Mouse (Mus musculus): ENCODE data around the gene Fgfr2.
A peak's percentile ranks its signal among the peaks of the same experiment; 100 is the strongest.

Gene Fgfr2

DNA sequence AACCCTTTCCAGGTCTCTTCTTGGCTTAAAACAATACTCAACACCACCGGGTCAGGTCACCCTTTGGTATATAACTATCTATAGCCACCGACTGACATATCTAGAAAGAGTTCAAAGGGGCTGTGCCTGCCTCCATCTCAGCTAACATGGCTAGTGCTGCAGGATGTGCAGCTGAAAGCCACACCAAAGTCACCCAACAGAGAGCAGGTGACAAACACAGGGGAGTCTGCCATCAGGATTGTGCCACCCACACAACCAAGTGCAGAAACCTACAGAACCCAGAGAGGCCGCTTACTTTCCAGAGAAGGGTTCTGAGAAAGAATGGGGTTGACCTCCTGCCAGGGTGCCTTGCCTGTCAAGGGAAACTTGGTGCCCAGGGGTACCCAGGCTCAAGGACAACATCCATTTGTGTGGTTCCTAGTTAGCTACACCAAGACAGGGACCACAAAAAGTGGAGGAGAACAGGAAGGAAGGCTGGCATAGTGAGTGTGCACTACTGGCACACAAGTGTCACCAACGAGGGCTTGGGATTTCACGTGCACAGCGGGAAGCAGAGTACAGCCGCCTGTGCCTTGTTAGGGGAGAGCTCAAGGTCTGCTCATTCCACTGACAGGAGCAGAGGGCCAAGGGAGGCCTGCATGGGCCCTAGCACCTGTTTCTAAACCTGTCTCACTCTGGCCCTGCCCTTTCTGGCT, 350.0 kb downstream of the Fgfr2 start:
- DNase-seq (ENCODE audit: low spot score), result no peak

- DNase-seq (ENCODE audit: low spot score), result no peak
These were observed 350.7 kb downstream of the Fgfr2 start for GRCm38 (mm10) chr7:132772440-132772839.

DNA sequence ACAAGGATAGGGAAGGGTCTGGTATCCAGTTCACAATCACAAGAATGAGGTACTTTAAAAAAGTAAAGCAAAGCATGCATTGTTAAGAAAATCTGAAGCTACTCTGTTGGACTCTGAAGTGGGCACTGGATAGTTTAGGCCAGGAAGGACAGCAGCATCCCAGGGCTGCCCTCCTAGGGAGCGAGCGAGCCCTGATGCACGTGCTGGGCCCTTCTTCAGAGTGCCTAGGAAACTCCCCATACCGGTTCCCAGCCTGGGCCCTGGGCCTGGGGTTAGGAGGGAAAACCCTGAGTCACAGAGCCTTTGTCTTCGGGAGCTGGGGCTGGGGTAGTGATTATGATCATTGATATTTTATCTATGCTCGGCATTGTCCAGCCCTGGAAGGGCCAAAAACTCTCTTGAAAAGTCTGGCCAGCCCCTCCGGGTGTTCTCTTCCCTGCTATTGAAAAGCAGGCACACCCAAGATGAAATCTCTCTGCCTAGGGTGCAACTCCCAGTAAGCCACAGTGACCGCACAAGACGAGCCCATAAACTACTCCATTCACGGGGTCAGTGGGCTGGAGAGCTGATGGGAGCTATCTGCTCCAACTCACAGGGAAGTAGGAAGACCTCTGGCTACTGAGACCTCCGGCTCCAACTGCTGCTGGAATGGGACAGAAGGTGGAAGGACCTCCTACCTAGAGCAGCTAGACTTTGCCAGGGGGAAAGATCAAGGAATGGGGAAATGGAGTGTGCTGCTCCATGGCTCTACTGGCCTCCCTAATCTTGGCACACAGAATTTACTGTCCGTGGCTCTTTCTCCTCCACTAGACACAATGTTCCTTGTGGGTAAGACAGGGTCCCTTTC, 354.4 kb downstream of the Fgfr2 start:
- no peak for DNase-seq (ENCODE audit: low spot score)

DNA sequence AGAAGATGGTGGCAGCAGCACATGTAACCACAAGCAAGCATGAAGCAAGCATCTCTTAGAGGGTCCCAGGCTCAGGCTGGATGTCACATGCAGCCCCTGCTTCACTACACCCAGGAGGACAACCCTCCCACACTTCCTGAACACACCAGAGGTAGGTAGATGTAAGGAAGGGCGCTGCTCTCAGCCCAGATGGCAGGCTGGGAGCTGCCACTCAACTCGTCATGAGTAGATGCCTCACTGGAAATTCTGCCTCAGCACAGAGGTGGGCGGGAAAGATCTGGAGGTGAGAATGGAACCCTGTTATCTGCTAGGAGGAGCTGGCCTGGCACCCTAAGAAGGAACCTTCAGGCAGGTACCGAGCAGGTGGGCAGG, 355.2 kb downstream of the Fgfr2 start:
- DNase-seq (ENCODE audit: low spot score), result no peak

GRCm38 (mm10) chr7:132767233-132767998, 355.7 kb downstream of the Fgfr2 start:
- no peak for DNase-seq (ENCODE audit: low spot score)

DNA sequence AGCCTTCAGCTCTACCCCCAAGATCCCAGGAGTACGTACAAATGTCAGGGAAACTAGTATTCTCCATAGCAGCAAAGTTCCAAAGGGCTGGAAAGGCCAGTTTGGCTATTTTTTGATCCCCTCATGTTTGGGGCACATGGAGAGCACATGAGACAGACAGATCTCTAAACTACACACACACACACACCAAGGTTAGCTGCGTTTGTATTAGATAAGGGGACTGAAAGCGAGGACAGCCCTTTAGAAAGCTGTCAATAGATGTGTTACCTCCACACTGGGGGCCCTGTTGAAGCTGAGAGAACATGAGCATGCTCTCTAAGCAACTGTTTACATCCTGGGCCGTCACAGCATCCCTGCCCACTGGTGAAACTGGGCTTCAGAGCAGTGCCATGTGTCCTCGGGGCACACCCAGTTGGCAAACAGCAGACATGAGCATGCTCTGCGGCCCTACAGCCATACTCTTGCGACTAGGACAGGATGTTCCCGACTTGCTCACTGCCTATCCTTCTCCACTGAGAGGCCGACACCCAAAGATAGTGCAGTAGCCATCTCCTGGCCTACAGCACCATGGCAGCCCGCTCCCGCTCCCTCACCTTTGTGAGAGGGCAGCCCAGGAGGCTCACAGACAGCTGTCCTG, 356.8 kb downstream of the Fgfr2 start:
- DNase-seq (ENCODE audit: low spot score), result no peak

GRCm38 (mm10) chr7:132765629-132766186, 357.4 kb downstream of the Fgfr2 start:
- no peak for DNase-seq (ENCODE audit: low spot score)

DNA sequence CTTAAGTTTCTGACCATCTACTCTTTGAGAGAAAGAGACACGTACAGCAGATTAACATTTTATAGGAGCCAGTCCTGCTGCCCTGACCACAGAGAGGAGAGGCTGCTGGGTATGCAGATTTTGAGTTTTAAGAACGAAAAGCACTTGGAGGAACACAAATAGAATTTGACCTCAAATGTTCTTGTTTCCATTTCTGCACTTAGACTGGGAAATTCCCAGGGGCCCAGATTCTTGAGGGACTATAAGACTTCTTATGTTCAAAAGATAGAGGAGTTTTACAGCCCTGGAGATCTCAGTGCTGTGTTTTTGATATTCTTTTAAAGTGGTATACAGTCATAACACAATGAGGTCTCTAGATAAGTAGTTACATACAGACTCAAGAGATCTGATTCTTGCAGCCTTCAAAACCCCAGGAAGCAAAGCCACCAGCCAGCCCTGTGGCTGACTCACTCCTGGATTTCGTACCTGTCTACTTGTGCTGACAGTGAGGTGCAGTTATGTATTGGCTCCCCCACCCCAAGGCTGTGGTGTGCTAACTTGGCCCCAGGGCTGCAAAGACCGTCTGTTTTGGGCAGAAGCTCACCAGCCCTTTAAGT, 358.2 kb downstream of the Fgfr2 start:
- DNase-seq (ENCODE audit: low spot score), result no peak

DNA sequence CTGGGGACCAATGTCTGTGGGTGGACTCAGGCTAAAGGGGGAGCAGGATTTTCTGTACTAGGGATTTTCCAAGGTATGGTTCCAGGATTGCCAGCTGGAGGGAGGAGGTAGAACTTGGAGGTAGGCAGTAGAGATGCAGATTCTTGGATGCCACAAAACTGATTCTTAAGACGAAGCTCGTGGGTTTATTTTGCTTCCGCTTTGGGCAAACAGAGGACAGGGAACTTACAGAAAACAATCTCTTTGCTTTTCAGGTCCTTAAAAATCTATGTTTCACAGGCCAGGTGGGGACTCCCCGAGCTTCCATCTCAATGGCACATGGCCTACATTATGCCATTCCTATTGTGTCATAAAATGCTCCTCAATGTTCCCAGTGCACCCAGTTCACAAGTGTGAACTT, 358.8 kb downstream of the Fgfr2 start:
- DNase-seq (ENCODE audit: low spot score), result no peak

DNA sequence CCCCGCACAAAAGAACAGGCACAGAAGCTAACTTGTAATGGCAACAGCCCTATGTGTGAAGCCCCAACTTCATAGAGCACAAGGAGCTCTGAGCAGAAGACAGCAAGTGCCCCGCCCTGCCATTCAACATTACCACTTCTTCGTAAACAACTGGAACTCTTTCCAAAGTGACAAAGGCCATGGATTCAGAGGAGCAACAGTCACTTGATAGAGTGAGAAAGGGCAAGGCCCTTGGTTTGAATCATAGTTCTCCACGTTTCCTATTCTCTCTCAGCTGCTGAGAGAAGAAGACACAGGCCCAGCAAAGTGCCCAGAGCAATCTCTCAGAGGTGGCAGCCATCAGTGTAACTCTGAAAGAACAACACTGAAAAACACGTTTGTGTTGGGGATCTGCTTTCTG, 359.2 kb downstream of the Fgfr2 start:
- DNase-seq (ENCODE audit: low spot score), result no peak

DNA sequence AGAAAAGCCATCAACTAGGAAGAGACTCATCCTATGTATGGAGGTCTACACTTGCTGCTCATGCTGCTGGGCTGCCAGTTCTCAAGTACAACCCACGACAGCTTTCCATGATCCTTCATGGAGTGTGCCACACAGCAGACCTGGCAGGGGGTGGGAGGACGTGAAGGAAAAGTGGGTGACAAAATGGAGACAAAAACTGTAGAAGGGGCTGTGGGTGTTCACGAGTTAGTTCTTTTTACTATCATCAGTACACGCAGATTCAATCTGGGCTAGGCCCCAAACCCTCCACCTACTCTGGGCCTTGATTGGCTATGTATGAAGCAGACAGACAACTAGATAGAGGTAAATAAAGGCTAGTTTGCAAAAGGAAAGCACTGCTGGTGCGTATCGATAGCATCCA, 359.8 kb downstream of the Fgfr2 start:
- DNase-seq (ENCODE audit: low spot score), result peak; percentile 39

- no peak for DNase-seq (ENCODE audit: low spot score)
These were observed 361.7 kb downstream of the Fgfr2 start for GRCm38 (mm10) chr7:132761409-132761808.

DNA sequence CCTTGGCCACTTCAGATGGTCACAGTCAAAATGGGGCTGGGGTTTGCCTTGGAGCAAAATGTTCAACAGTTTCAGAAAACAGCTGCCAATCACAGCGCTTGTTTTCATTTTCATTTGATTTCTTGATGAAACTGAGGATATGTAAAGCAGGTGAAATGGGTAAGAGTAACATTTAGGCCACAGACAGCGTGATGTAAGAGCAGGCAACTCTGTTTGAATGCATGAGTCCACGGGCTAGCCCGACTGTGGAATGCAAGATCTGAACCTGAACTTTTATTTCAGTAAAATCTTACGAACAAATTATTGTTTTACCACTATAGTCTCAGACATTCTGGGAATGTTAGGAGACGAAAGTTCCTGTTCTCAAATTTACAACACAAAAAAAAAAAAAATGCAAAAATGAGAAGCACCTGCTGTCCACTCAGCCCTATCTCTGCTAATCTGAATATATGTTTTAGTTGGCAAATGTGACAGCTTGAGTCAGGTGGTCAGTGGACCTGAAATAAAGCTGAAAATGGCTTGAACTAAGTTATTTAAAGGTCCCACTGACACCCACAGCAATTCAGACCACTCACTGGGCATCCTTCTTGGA, 362.5 kb downstream of the Fgfr2 start:
- no peak for DNase-seq (ENCODE audit: low spot score)

GRCm38 (mm10) chr7:132759926-132760325, 363.2 kb downstream of the Fgfr2 start:
- DNase-seq (ENCODE audit: low spot score), result no peak

DNA sequence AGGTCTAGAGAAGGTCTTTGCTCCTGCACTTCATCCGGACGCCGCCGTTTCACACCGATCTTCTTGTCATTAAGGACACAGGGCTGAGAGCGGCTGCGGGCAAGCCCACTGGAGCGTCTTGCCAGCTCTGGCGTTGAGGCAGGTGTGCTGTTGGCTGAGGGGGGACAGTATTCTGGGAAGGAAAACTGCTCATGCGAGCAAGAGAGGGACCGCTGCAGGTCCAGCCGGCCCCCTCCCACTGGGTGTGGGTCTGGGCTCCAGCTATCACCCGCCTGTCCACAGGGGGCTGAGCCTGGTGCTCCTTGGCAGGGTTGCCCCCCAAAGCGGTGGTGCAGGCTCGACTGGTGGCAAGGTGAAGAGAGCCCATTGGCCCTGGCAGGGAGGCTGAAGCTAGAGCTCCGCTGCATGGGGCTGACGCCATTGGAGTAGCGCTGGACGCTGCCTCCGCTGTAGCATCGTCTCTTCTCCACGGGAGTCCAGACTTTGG, 363.7 kb downstream of the Fgfr2 start:
- no peak for DNase-seq (ENCODE audit: low spot score)

DNA sequence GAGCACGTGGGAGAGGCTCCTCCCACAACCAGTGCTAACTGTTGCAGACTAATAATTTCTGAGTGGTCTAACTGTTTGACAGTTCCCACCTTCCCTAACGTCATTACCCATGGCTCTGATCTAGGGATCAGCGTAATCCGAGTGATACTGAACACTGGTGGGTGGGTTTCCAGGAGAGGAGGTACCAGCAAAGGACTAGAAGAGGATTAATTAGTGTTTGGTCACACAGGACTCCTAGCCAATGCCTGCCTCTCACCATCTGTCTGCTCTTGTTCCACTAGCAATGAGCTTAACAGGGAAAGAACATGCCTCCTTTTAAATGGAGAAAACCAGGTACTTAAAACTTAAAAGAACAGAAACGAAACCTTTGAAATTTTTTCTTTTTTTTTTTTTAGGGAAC, 364.3 kb downstream of the Fgfr2 start:
- DNase-seq (ENCODE audit: low spot score), result no peak

GRCm38 (mm10) chr7:132756325-132756724, 366.8 kb downstream of the Fgfr2 start:
- no peak for DNase-seq (ENCODE audit: low spot score)

DNA sequence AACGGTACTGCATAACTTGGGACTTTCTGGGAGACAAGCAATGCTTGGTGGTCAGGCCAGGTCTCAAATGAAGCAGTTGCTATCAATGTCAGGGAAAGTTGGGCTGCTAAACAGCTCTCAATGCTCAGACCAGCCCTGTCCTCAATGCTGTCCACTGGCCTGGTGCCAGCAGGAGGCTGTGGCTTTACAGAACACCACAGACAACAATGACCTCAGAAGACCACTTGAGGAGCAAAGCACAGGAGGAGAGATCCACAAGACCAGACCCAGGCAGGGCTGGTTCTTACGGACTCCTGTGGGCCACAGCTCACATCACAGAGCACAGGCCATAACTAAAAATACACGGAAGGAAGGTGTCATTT, 368.8 kb downstream of the Fgfr2 start:
- DNase-seq (ENCODE audit: low spot score), result no peak

DNA sequence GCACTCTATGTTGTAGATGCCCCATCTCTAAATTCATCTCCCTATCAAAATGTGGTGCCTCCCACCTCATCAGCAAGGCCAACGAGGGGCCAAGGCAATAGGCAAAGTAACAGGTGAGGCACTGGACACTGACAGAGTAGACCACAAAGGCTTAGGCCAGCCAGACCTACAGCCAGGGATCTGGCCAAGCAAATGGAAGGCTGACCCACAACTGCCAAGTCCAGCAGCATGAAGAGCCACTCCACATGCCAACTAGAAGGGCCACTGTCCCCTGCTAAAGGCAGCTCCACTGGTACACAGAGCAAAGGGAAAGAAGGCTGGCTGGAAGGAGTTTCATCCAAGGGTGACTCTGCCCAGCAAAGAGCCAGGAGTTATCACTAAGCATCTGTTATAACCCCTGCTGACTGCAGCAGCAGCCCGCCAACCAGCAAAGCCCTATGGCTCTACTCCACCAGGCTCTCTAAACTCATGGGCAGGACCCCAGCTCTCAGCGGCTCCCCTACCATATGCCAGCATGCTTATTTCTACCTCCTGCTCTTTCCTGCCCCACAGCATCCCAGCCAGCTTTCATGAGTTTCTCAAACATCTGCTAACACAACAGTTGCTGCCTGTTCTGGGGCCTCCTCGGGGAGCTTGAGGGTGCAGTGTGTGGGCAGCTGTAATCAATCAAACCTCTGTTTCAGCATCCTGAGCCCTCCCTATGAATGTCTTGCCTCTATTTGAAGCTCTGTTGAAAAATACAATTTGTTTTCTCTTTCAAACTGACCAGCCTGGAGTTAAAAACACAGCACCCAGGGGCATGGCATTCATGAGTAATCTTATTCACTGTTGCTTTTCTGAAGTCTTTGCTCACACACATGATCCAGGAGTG, 369.4 kb downstream of the Fgfr2 start:
- no peak for DNase-seq (ENCODE audit: low spot score)

GRCm38 (mm10) chr7:132751716-132752115, 371.4 kb downstream of the Fgfr2 start:
- no peak for DNase-seq (ENCODE audit: low spot score)

All from layer of hippocampus, adult 11-12 months (tissue).